Mouse (Mus musculus) megakaryocyte, embryonic 14.5 days (primary cell): ENCODE measurements at regions not wholly inside any gene's neighbourhood (a gene's known extent, or its start where the extent isn't known, plus 50 kb on each side); places are given as distances from the start of the nearest gene placed in this dataset.

ENCODE experiments used
- FLI1 ChIP-seq: IDR thresholded peaks from 2 replicates; pipeline ENCODE4 v1.6.1; 2012; ENCODE audit warnings: low read length, inconsistent platforms, mixed read lengths
- GATA1 ChIP-seq: IDR thresholded peaks from 3 replicates; pipeline ENCODE4 v1.6.1; 2012; ENCODE audit warnings: mixed read lengths, low read length, inconsistent platforms, borderline replicate concordance

DNA sequence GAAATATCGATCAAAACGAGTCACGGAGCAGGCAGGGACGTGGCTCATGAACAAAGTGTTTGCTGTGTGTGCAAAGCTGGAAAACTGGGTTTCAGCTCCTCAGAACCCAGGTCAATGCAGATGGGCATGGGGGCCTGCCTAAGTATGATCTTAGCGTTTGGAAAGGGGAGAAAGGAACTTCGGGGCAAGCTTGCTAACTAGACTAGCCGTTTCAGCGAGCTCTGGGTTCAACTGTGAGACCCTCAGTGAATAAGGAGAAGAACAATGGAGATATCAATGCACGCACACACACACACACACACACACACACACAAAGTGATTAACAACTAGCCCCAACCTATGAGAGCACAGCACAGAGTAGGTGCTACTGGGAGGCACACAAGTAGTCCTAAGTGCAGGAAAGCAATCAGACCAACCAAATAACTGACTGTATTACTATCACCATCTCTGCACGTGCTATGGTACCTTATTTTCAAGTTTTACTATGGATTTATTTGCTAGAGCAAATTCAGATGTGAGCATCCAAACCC lies 64.3 kb upstream of the Klf3 start:
- TF ChIP-seq GATA1 (no peak), FLI1 (no peak)
